Mouse (Mus musculus): ENCODE data around the gene Ptprk. TPM values are rescaled to one million over a fixed set of nuclear protein-coding genes. Genes with fewer than 3 reads are reported as not detected.

The Ptprk gene
- polyA plus RNA-seq, 1 experiment from 2014 or later, result 17.3 TPM

DNA sequence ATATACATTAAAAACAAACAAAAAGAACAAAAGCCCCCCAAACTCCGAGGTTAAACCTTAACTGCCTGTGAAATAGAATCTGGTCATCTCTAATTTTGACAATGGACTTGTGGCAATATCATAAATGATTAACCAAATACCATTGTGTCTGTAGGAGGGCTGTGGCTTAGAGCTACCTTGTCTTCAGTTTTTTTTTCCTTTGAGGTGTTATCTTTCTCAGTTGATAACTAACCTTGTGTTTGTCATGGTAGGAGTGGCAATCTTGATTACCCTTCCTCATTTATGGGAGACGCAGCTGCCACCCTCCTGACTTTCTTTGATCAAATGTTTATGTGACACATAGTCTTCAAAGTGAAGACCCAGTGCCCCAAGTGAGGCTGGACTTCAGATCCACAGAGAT lies 24.3 kb downstream of the Ptprk start:
- H3K27me3 ChIP-seq (ENCODE audit: control insufficient read depth, insufficient read depth, low read length), result no peaks in the 10 kb centered on the region
- H3K4me2 ChIP-seq, result no peak overlapping the region
- no peaks in the 10 kb centered on the region for H3K4me1 ChIP-seq (ENCODE audit: control insufficient read depth, insufficient read depth, low read length)
- ATAC-seq (ENCODE audit: low FRiP score) (no peak), DNase-seq (ENCODE audit: low spot score, missing footprints) (peak; percentile 35)
- no peak overlapping the region for H3K27ac ChIP-seq (ENCODE audit: low read depth, low read length)
- H3K4me3 ChIP-seq (ENCODE audit: low read depth, low read length), result no peak overlapping the region
- 94% methylated on average over 2 of the region's 2 CpGs for WGBS
- H3K9me3 ChIP-seq (ENCODE audit: control insufficient read depth, low read length), result no peaks in the 10 kb centered on the region
- no peaks in the 10 kb centered on the region for H3K36me3 ChIP-seq (ENCODE audit: control insufficient read depth, insufficient read depth, low read length)
- H3K9ac ChIP-seq (ENCODE audit: low read length), result no peak overlapping the region

GRCm38 (mm10) chr10:28103406-28103906 lies 28.8 kb downstream of the Ptprk start:
- DNase-seq (ENCODE audit: low spot score, missing footprints), result peak; percentile 31
- H3K27me3 ChIP-seq (ENCODE audit: control insufficient read depth, insufficient read depth, low read length), result no peaks in the 10 kb centered on the region
- no peak for ATAC-seq (ENCODE audit: low FRiP score)
- H3K4me1 ChIP-seq (ENCODE audit: control insufficient read depth, insufficient read depth, low read length), result no peaks in the 10 kb centered on the region; the same call in 1 of the 2 replicates
- H3K36me3 ChIP-seq (ENCODE audit: control insufficient read depth, insufficient read depth, low read length), result no peaks in the 10 kb centered on the region
- no peak overlapping the region for H3K9ac ChIP-seq (ENCODE audit: low read length)
- 95% methylated on average over 4 of the region's 4 CpGs for WGBS
- no peaks in the 10 kb centered on the region for H3K9me3 ChIP-seq (ENCODE audit: control insufficient read depth, low read length)
- H3K4me2 ChIP-seq, result no peak overlapping the region
- H3K27ac ChIP-seq (ENCODE audit: low read depth, low read length), result no peak overlapping the region
- no peak overlapping the region for H3K4me3 ChIP-seq (ENCODE audit: low read depth, low read length)

GRCm38 (mm10) chr10:28103924-28104323 lies 29.3 kb downstream of the Ptprk start:
- H3K9ac ChIP-seq (ENCODE audit: low read length), result no peak overlapping the region
- 76% methylated on average over 2 of the region's 2 CpGs for WGBS
- no peak overlapping the region for H3K4me3 ChIP-seq (ENCODE audit: low read depth, low read length)
- H3K27ac ChIP-seq (ENCODE audit: low read depth, low read length), result no peak overlapping the region
- H3K4me1 ChIP-seq (ENCODE audit: control insufficient read depth, insufficient read depth, low read length), result no peaks in the 10 kb centered on the region; the same call in 1 of the 2 replicates
- H3K27me3 ChIP-seq (ENCODE audit: control insufficient read depth, insufficient read depth, low read length), result no peaks in the 10 kb centered on the region
- no peak for DNase-seq (ENCODE audit: low spot score, missing footprints)
- ATAC-seq (ENCODE audit: low FRiP score), result no peak
- no peak overlapping the region for H3K4me2 ChIP-seq
- H3K9me3 ChIP-seq (ENCODE audit: control insufficient read depth, low read length), result no peaks in the 10 kb centered on the region
- H3K36me3 ChIP-seq (ENCODE audit: control insufficient read depth, insufficient read depth, low read length), result no peaks in the 10 kb centered on the region

GRCm38 (mm10) chr10:28105247-28105646 lies 30.6 kb downstream of the Ptprk start:
- DNase-seq (ENCODE audit: low spot score, missing footprints) (peak; percentile 14), ATAC-seq (ENCODE audit: low FRiP score) (no peak)
- no peak overlapping the region for H3K4me2 ChIP-seq
- H3K27ac ChIP-seq (ENCODE audit: low read depth, low read length), result no peak overlapping the region
- no peaks in the 10 kb centered on the region for H3K36me3 ChIP-seq (ENCODE audit: control insufficient read depth, insufficient read depth, low read length)
- no peaks in the 10 kb centered on the region for H3K9me3 ChIP-seq (ENCODE audit: control insufficient read depth, low read length)
- H3K9ac ChIP-seq (ENCODE audit: low read length), result no peak overlapping the region
- no peaks in the 10 kb centered on the region for H3K27me3 ChIP-seq (ENCODE audit: control insufficient read depth, insufficient read depth, low read length)
- no peak overlapping the region for H3K4me3 ChIP-seq (ENCODE audit: low read depth, low read length)
- WGBS, result 89% methylated on average over 6 of the region's 6 CpGs
- H3K4me1 ChIP-seq (ENCODE audit: control insufficient read depth, insufficient read depth, low read length), result peaks cover 2% of the 10 kb centered on the region; the same call in 1 of the 2 replicates

GRCm38 (mm10) chr10:28112826-28113589 lies 38.4 kb downstream of the Ptprk start:
- no peak for ATAC-seq (ENCODE audit: low FRiP score)
- no peak for DNase-seq (ENCODE audit: low spot score, missing footprints)
- H3K4me2 ChIP-seq, result no peak overlapping the region
- no peaks in the 10 kb centered on the region for H3K9me3 ChIP-seq (ENCODE audit: control insufficient read depth, low read length)
- no peak overlapping the region for H3K27ac ChIP-seq (ENCODE audit: low read depth, low read length)
- H3K9ac ChIP-seq (ENCODE audit: low read length), result no peak overlapping the region
- WGBS, result 81% methylated on average over 8 of the region's 8 CpGs
- peaks cover 4% of the 10 kb centered on the region; the same call in 1 of the 2 replicates for H3K4me1 ChIP-seq (ENCODE audit: control insufficient read depth, insufficient read depth, low read length)
- no peak overlapping the region for H3K4me3 ChIP-seq (ENCODE audit: low read depth, low read length)
- no peaks in the 10 kb centered on the region for H3K36me3 ChIP-seq (ENCODE audit: control insufficient read depth, insufficient read depth, low read length)
- H3K27me3 ChIP-seq (ENCODE audit: control insufficient read depth, insufficient read depth, low read length), result no peaks in the 10 kb centered on the region

DNA sequence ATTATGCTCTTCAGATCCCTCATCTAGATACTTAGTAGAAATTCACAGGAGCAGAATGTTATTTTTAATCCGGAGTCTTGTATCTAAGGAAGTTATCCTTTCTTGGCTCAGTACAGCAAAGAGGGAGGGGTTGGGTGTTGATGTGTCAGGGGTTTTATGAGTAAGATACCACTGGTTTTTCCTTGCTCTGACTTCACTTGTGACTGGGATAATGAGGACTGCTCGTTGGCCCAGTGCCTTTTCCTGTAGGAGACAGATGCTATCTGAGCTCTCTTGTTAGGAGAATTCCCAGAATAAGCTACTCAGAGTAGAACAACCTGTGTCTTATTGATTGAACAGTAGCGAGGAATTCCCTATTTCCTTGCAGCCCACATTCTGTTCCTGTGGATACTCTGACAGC lies 39.3 kb downstream of the Ptprk start:
- 78% methylated on average over 3 of the region's 3 CpGs for WGBS
- Histone ChIP-seq H3K9ac (ENCODE audit: low read length) (no peak overlapping the region), H3K4me1 (ENCODE audit: control insufficient read depth, insufficient read depth, low read length) (0 out of 2 replicates have a peak, but pooled peaks cover 4% of the 10 kb centered on the region), H3K27ac (ENCODE audit: low read depth, low read length) (no peak overlapping the region), H3K27me3 (ENCODE audit: control insufficient read depth, insufficient read depth, low read length) (no peaks in the 10 kb centered on the region), H3K4me3 (ENCODE audit: low read depth, low read length) (no peak overlapping the region), H3K4me2 (no peak overlapping the region), H3K9me3 (ENCODE audit: control insufficient read depth, low read length) (no peaks in the 10 kb centered on the region), H3K36me3 (ENCODE audit: control insufficient read depth, insufficient read depth, low read length) (no peaks in the 10 kb centered on the region)
- ATAC-seq (ENCODE audit: low FRiP score), result no peak
- no peak for DNase-seq (ENCODE audit: low spot score, missing footprints)

DNA sequence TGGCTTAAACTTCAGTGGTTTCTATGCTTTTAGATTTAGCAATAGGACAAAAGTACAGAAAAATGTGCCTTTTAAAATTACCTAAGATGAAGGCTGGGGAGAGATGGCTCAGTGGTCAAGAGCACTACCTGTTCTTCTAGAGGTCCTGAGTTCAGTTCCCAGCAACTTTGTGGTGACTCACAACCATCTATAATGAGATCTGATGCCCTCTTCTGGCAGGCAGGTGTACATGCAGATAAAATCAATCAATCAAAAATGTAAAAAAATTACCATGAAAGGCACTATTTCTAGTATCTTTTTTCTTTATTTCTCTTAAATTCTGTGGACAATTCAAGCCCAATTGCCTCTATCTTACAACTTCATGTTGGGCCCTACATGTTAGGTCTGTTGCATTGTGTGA lies 42.4 kb downstream of the Ptprk start:
- no peak for DNase-seq (ENCODE audit: low spot score, missing footprints)
- H3K27me3 ChIP-seq (ENCODE audit: control insufficient read depth, insufficient read depth, low read length), result no peaks in the 10 kb centered on the region
- H3K36me3 ChIP-seq (ENCODE audit: control insufficient read depth, insufficient read depth, low read length), result no peaks in the 10 kb centered on the region
- H3K4me3 ChIP-seq (ENCODE audit: low read depth, low read length), result no peak overlapping the region
- H3K9me3 ChIP-seq (ENCODE audit: control insufficient read depth, low read length), result no peaks in the 10 kb centered on the region
- no peak for ATAC-seq (ENCODE audit: low FRiP score)
- H3K4me2 ChIP-seq, result no peak overlapping the region
- no peak overlapping the region for H3K9ac ChIP-seq (ENCODE audit: low read length)
- H3K4me1 ChIP-seq (ENCODE audit: control insufficient read depth, insufficient read depth, low read length), result no peaks in the 10 kb centered on the region
- H3K27ac ChIP-seq (ENCODE audit: low read depth, low read length), result no peak overlapping the region

- no peak overlapping the region for H3K4me2 ChIP-seq
- ATAC-seq (ENCODE audit: low FRiP score) (no peak), DNase-seq (ENCODE audit: low spot score, missing footprints) (peak; percentile 28)
- WGBS, result 86% methylated on average over 6 of the region's 6 CpGs
- no peaks in the 10 kb centered on the region for H3K36me3 ChIP-seq (ENCODE audit: control insufficient read depth, insufficient read depth, low read length)
- H3K9ac ChIP-seq (ENCODE audit: low read length), result no peak overlapping the region
- H3K4me3 ChIP-seq (ENCODE audit: low read depth, low read length), result no peak overlapping the region
- H3K9me3 ChIP-seq (ENCODE audit: control insufficient read depth, low read length), result no peaks in the 10 kb centered on the region
- no peak overlapping the region for H3K27ac ChIP-seq (ENCODE audit: low read depth, low read length)
- no peaks in the 10 kb centered on the region for H3K27me3 ChIP-seq (ENCODE audit: control insufficient read depth, insufficient read depth, low read length)
- H3K4me1 ChIP-seq (ENCODE audit: control insufficient read depth, insufficient read depth, low read length), result no peaks in the 10 kb centered on the region
Measured at GRCm38 (mm10) chr10:28118783-28119365, 44.3 kb downstream of the Ptprk start.

DNA sequence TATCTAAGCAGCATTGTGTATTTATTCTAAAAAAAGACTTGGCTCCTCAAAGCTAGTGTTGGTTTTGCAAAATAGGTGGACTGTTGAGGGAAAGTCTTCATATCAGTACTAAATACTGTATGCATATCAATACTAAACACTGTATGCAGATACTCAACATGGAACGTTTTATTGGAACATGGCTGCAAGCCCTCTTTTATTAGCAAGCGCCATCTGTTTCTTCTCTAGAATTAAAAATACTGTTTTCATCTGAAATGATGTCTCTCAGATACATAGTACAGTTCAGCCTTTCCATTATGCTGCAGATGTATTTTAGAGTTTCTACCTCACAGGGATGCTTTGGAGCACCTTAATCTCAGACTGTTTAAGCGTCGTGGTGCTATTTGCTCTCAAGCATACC lies 49.3 kb downstream of the Ptprk start:
- DNase-seq (ENCODE audit: low spot score, missing footprints) (no peak), ATAC-seq (ENCODE audit: low FRiP score) (no peak)
- Histone ChIP-seq H3K36me3 (ENCODE audit: control insufficient read depth, insufficient read depth, low read length) (no peaks in the 10 kb centered on the region), H3K4me1 (ENCODE audit: control insufficient read depth, insufficient read depth, low read length) (no peaks in the 10 kb centered on the region), H3K9ac (ENCODE audit: low read length) (no peak overlapping the region), H3K27me3 (ENCODE audit: control insufficient read depth, insufficient read depth, low read length) (no peaks in the 10 kb centered on the region), H3K4me2 (no peak overlapping the region), H3K27ac (ENCODE audit: low read depth, low read length) (no peak overlapping the region), H3K4me3 (ENCODE audit: low read depth, low read length) (no peak overlapping the region), H3K9me3 (ENCODE audit: control insufficient read depth, low read length) (no peaks in the 10 kb centered on the region)
- 94% methylated on average over 4 of the region's 4 CpGs for WGBS
